Mouse (Mus musculus) cerebellum, adult 11-12 months (tissue): Measurements from ENCODE around the gene Pitpnm2.

Source experiments
- DNase-seq: peaks from one replicate; pipeline ENCODE4 v3.0.0; 2022

Gene Pitpnm2

GRCm38 (mm10) chr5:124085513-124085912 is 164.0 kb downstream of the Pitpnm2 start:
- DNase-seq, result no peak

GRCm38 (mm10) chr5:124084588-124085173 is 164.9 kb downstream of the Pitpnm2 start:
- DNase-seq, result peak; percentile 73

GRCm38 (mm10) chr5:124083850-124084587 is 165.5 kb downstream of the Pitpnm2 start:
- DNase-seq, result no peak

GRCm38 (mm10) chr5:124082941-124083688 is 166.4 kb downstream of the Pitpnm2 start:
- DNase-seq, result no peak

GRCm38 (mm10) chr5:124082447-124082846 is 167.1 kb downstream of the Pitpnm2 start:
- DNase-seq, result no peak

GRCm38 (mm10) chr5:124079880-124080279 is 169.7 kb downstream of the Pitpnm2 start:
- no peak for DNase-seq

GRCm38 (mm10) chr5:124078794-124079416 is 170.7 kb downstream of the Pitpnm2 start:
- peak; percentile 55 for DNase-seq

GRCm38 (mm10) chr5:124077856-124078460 is 171.6 kb downstream of the Pitpnm2 start:
- DNase-seq, result no peak

GRCm38 (mm10) chr5:124077241-124077640 is 172.3 kb downstream of the Pitpnm2 start:
- DNase-seq, result no peak

GRCm38 (mm10) chr5:124076559-124076958 is 173.0 kb downstream of the Pitpnm2 start:
- DNase-seq, result no peak

GRCm38 (mm10) chr5:124075716-124076115 is 173.8 kb downstream of the Pitpnm2 start:
- DNase-seq, result no peak

GRCm38 (mm10) chr5:124074845-124075307 is 174.7 kb downstream of the Pitpnm2 start:
- DNase-seq, result no peak

- no peak for DNase-seq
Measured at GRCm38 (mm10) chr5:124073682-124074081, 175.9 kb downstream of the Pitpnm2 start.

- DNase-seq, result no peak
Measured at GRCm38 (mm10) chr5:124069657-124070056, 179.9 kb downstream of the Pitpnm2 start.
